Mouse (Mus musculus) brain, embryonic 14.5 days (tissue): ENCODE data around the gene Sim2.

ENCODE experiments used
- CTCF ChIP-seq: fragments of 200-500 bp; IDR thresholded peaks from 2 replicates; pipeline ENCODE4 v1.5.1; 2012; ENCODE audit warnings: inconsistent platforms, mild to moderate bottlenecking, moderate library complexity, borderline replicate concordance; ENCODE audit not compliant: insufficient read depth, insufficient read length; ENCODE audit errors: extremely low read depth
- POLR2A ChIP-seq: fragments of 200-500 bp; IDR thresholded peaks from 2 replicates; pipeline ENCODE4 v1.6.1; 2012; ENCODE audit warnings: mild to moderate bottlenecking, inconsistent platforms, borderline replicate concordance; ENCODE audit not compliant: poor library complexity, insufficient read depth, insufficient read length, severe bottlenecking; ENCODE audit errors: extremely low read depth

GRCm38 (mm10) chr16:94125172-94125981 lies 40.6 kb downstream of the Sim2 start:
- TF ChIP-seq CTCF (no peak), POLR2A (no peak)
